Mouse (Mus musculus) CH12.LX (cell line): Measurements from ENCODE around the gene Tnfsf10. TPM values are rescaled to one million over a fixed set of nuclear protein-coding genes. Genes with fewer than 3 reads are reported as not detected.
A peak's percentile ranks its signal among the peaks of the same experiment; 100 is the strongest.

ENCODE experiments used
- DNase-seq: peaks from one replicate; pipeline ENCODE4 v3.0.0-alpha.2; 2013; ENCODE audit errors: extremely low read depth
- H3K27ac ChIP-seq: 2 replicates; pipeline ENCODE4 v1.5.1; 2012; ENCODE audit warnings: low read depth, mild to moderate bottlenecking, control low read depth, moderate library complexity; ENCODE audit not compliant: insufficient read depth
- H3K27me3 ChIP-seq: replicated peaks from 2 replicates; pipeline ENCODE3; 2012; ENCODE audit warnings: inconsistent platforms
- H3K36me3 ChIP-seq, 2 experiments: replicated peaks in 1 of 2; 2 replicates each; pipeline versions ENCODE3 to v1.6.1; 2012; ENCODE audit warnings: inconsistent platforms in 1 of 2, low read length in 1 of 2, mild to moderate bottlenecking in 1 of 2, mixed read lengths in 1 of 2, moderate library complexity in 1 of 2; ENCODE audit not compliant: control insufficient read depth in 1 of 2, insufficient read depth in 1 of 2
- H3K4me1 ChIP-seq, 2 experiments: 2 replicates each; pipeline ENCODE4 v1.6.1; 2012; ENCODE audit warnings: inconsistent platforms in 1 of 2, moderate library complexity in 1 of 2; ENCODE audit not compliant: insufficient read depth in 2 of 2, control insufficient read depth in 1 of 2
- H3K4me2 ChIP-seq: 2 replicates; pipeline ENCODE4 v1.6.1; 2012; ENCODE audit warnings: low read depth, mild to moderate bottlenecking, control low read depth; ENCODE audit not compliant: poor library complexity, insufficient read depth, severe bottlenecking
- H3K4me3 ChIP-seq, 3 experiments: fragments of 150-350 bp in 1 of 3; sonication (generic) in 1 of 3; replicated peaks in 1 of 3; 2 replicates each; pipeline versions ENCODE3 to v1.5.1; 2011 to 2012; ENCODE audit warnings: low read depth in 2 of 3, low read length in 2 of 3, mild to moderate bottlenecking in 2 of 3, moderate library complexity in 2 of 3, control low read depth in 1 of 3, improper control_type of control experiment in 1 of 3, inconsistent platforms in 1 of 3, mixed read lengths in 1 of 3; ENCODE audit not compliant: poor library complexity in 1 of 3
- H3K79me2 ChIP-seq: replicated peaks from 2 replicates; pipeline ENCODE4 v1.6.1; 2012; ENCODE audit warnings: mild to moderate bottlenecking, moderate library complexity; ENCODE audit not compliant: control insufficient read depth, poor library complexity, insufficient read depth, severe bottlenecking; ENCODE audit errors: extremely low read depth
- H3K9ac ChIP-seq: 2 replicates; pipeline ENCODE4 v1.6.1; 2012; ENCODE audit warnings: low read depth, mild to moderate bottlenecking, control low read depth, moderate library complexity; ENCODE audit not compliant: insufficient read depth
- H3K9me3 ChIP-seq: replicated peaks from 2 replicates; pipeline ENCODE3; 2012; ENCODE audit warnings: low read length, inconsistent platforms, mixed read lengths
- E2F4 ChIP-seq: IDR thresholded peaks from 2 replicates; pipeline ENCODE4 v1.6.1; 2011; ENCODE audit warnings: low read depth, low read length, improper control_type of control experiment; ENCODE audit not compliant: insufficient replicate concordance
- ETS1 ChIP-seq: conservative IDR thresholded peaks from 2 replicates; pipeline ENCODE4 v1.6.1; 2012; ENCODE audit warnings: low read depth, mild to moderate bottlenecking, inconsistent platforms, low read length, improper control_type of control experiment, moderate library complexity
- HCFC1 ChIP-seq: IDR thresholded peaks from 2 replicates; pipeline ENCODE4 v1.6.1; 2012; ENCODE audit warnings: low read depth, mild to moderate bottlenecking, inconsistent platforms, low read length, improper control_type of control experiment
- IRF4 ChIP-seq: IDR thresholded peaks from 2 replicates; pipeline ENCODE4 v1.6.1; 2014; ENCODE audit warnings: low read depth, mild to moderate bottlenecking, inconsistent platforms, low read length, improper control_type of control experiment
- JUN ChIP-seq: IDR thresholded peaks from 2 replicates; pipeline ENCODE4 v1.6.1; 2011; ENCODE audit warnings: low read depth, mild to moderate bottlenecking, low read length, improper control_type of control experiment, moderate library complexity; ENCODE audit not compliant: insufficient read depth
- MAX ChIP-seq: IDR thresholded peaks from 2 replicates; pipeline ENCODE4 v1.6.1; 2011; ENCODE audit warnings: low read length, improper control_type of control experiment
- MAZ ChIP-seq: IDR thresholded peaks from 2 replicates; pipeline ENCODE4 v1.6.1; 2012; ENCODE audit warnings: low read depth, mild to moderate bottlenecking, inconsistent platforms, low read length, improper control_type of control experiment, moderate library complexity
- MEF2A ChIP-seq: IDR thresholded peaks from 2 replicates; pipeline ENCODE4 v1.6.1; 2014; ENCODE audit warnings: low read depth, mild to moderate bottlenecking, inconsistent platforms, low read length, improper control_type of control experiment, borderline replicate concordance
- MYC ChIP-seq: IDR thresholded peaks from 2 replicates; pipeline ENCODE4 v1.6.1; 2011; ENCODE audit warnings: low read depth, mild to moderate bottlenecking, improper control_type of control experiment, low read length
- NELFE ChIP-seq: IDR thresholded peaks from 2 replicates; pipeline ENCODE4 v1.6.1; 2011; ENCODE audit warnings: low read depth, low read length, improper control_type of control experiment
- NRF1 ChIP-seq: IDR thresholded peaks from 2 replicates; pipeline ENCODE4 v1.6.1; 2014; ENCODE audit warnings: low read depth, mild to moderate bottlenecking, inconsistent platforms, low read length, improper control_type of control experiment, moderate library complexity
- PAX5 ChIP-seq: IDR thresholded peaks from 2 replicates; pipeline ENCODE4 v1.6.1; 2012; ENCODE audit warnings: low read length, inconsistent platforms, mixed read lengths
- POLR2A ChIP-seq: IDR thresholded peaks from 2 replicates; pipeline ENCODE4 v1.6.1; 2011; ENCODE audit warnings: low read depth, mild to moderate bottlenecking, improper control_type of control experiment, low read length
- RAD21 ChIP-seq: IDR thresholded peaks from 2 replicates; pipeline ENCODE4 v1.6.1; 2011; ENCODE audit warnings: low read depth, mild to moderate bottlenecking, low read length, improper control_type of control experiment, moderate library complexity
- RCOR1 ChIP-seq: conservative IDR thresholded peaks from 2 replicates; pipeline ENCODE4 v1.6.1; 2012; ENCODE audit warnings: low read depth, mild to moderate bottlenecking, inconsistent platforms, low read length, improper control_type of control experiment
- SIN3A ChIP-seq: IDR thresholded peaks from 2 replicates; pipeline ENCODE4 v1.6.1; 2012; ENCODE audit warnings: low read length, improper control_type of control experiment, inconsistent platforms
- SMC3 ChIP-seq: IDR thresholded peaks from 2 replicates; pipeline ENCODE4 v1.6.1; 2011; ENCODE audit warnings: low read depth, low read length, improper control_type of control experiment
- TBP ChIP-seq: conservative IDR thresholded peaks from 2 replicates; pipeline ENCODE4 v1.6.1; 2011; ENCODE audit warnings: low read depth, low read length, improper control_type of control experiment
- TCF12 ChIP-seq: IDR thresholded peaks from 2 replicates; pipeline ENCODE4 v1.6.1; 2014; ENCODE audit warnings: low read depth, mild to moderate bottlenecking, inconsistent platforms, low read length, improper control_type of control experiment
- UBTF ChIP-seq: IDR thresholded peaks from 2 replicates; pipeline ENCODE4 v1.6.1; 2012; ENCODE audit warnings: low read depth, mild to moderate bottlenecking, inconsistent platforms, low read length, improper control_type of control experiment, moderate library complexity
- USF2 ChIP-seq: conservative IDR thresholded peaks from 2 replicates; pipeline ENCODE4 v1.6.1; 2011; ENCODE audit warnings: low read depth, low read length, improper control_type of control experiment
- ZKSCAN1 ChIP-seq: IDR thresholded peaks from 2 replicates; pipeline ENCODE4 v1.6.1; 2012; ENCODE audit warnings: low read depth, inconsistent platforms, low read length, improper control_type of control experiment, borderline replicate concordance
- ZMIZ1 ChIP-seq: IDR thresholded peaks from 2 replicates; pipeline ENCODE4 v1.6.1; 2012; ENCODE audit warnings: low read depth, mild to moderate bottlenecking, inconsistent platforms, low read length, improper control_type of control experiment
- dilution Hi-C: fragments of 300-500 bp; cut with MboI; formaldehyde crosslinking; loops from 2 replicates; pipeline ENCODE4 v1.14.3; 2020; ENCODE audit warnings: low sequenced_read_pairs; ENCODE audit not compliant: extremely low pct_unique_long_range_greater_than_20kb, extremely low pct_ligation_motif_present
- in situ Hi-C: fragments of 300-500 bp; cut with MboI; formaldehyde crosslinking; loops from 3 replicates; pipeline ENCODE4 v1.14.3; 2019; ENCODE audit warnings: low sequenced_read_pairs, low pct_ligation_motif_present, low pct_unique_long_range_greater_than_20kb, mixed read lengths
- polyA plus RNA-seq: library from polyadenylated mRNA; unstranded; fragments of >175 nt; gene quantifications from 2 replicates; pipeline ENCODE4 v1.2.1, GENCODE M21; 2012; ENCODE audit warnings: low read depth; ENCODE audit not compliant: insufficient read length
- total RNA-seq, 2 experiments: library from RNA; depleted of rRNA; stranded (reverse); fragments of 300-350 nt in 1 of 2; fragments of >200 nt in 1 of 2; gene quantifications; 2 replicates each; pipeline ENCODE4 v1.2.3; 2012 to 2014

Tnfsf10 gene
- 0.17 TPM in 2 replicates for total RNA-seq (2012; rRNA removed)
- total RNA-seq (2014; rRNA removed): 1.0 TPM in 2 replicates
- polyA plus RNA-seq: 0.69 and 0.79 TPM in 2 replicates

- DNase-seq: peak; percentile 59
- TF ChIP-seq POLR2A (no peak), TCF12 (0 out of 2 replicates have a peak, but pooled peaks have one; percentile 36), PAX5 (no peak), SMC3 (no peak), ZMIZ1 (no peak), MYC (no peak), E2F4 (no peak), RCOR1 (no peak), SIN3A (no peak), NELFE (no peak), IRF4 (peak; percentile 64), MAZ (no peak), ZKSCAN1 (no peak), USF2 (no peak), NRF1 (no peak; the same call in 1 of the 2 replicates), JUN (no peak), HCFC1 (no peak), ETS1 (no peak)
- TF ChIP-seq, all 38 proteins: peak for 2
- peaks cover 7 to 22% of the 10 kb centered on the region in 2 experiments; a peak in 3 of 4 replicates for H3K4me1 ChIP-seq
- H3K9me3 ChIP-seq: no peaks in the 10 kb centered on the region
- peak within 1 kb of the TSS; percentile 43; the same call in 1 of the 2 replicates for H3K27ac ChIP-seq
- in situ Hi-C loops: no loop called here
- no peaks in the 10 kb centered on the region for H3K36me3 ChIP-seq
- peak within 1 kb of the TSS; percentile 18; the same call in 1 of the 2 replicates for H3K9ac ChIP-seq
- no peaks in the 10 kb centered on the region for H3K79me2 ChIP-seq
- dilution Hi-C loops: no loop called here
- H3K4me2 ChIP-seq: peak within 1 kb of the TSS; percentile 67
- H3K4me3 ChIP-seq: peak within 1 kb of the TSS; percentile 38 to 66 (median 51)
- no peaks in the 10 kb centered on the region for H3K27me3 ChIP-seq
These were observed at the start of gene Tnfsf10 for GRCm38 (mm10) chr3:27316559-27317287. Gene Tnfsf10 (plus strand): TSS chr3:27317028.

DNA sequence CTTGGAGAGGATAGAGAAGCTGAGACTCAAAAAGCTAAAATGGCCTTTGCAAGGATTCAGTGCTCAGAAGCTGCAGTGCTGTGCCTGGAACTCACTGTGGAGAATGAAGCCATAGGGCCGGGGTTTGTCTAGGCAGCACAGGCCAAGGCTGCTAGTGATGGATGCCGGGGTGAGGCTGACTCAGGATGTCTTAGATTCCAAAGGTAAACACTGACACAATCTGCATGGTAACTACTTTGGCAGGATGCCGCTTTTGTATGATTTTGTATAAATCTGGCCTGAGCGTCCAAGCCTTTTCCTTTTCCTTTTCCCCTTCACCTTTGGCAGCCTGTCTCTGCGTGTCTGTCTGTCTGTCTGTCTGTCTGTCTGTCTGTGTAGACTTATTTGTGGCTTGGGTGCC lies 49.5 kb upstream of the Tnfsf10 start:
- Histone ChIP-seq H3K9ac (no peak overlapping the region), H3K27ac (no peak overlapping the region), H3K4me3 (no peak overlapping the region), H3K4me2 (no peak overlapping the region), H3K36me3 (no peaks in the 10 kb centered on the region), H3K79me2 (no peaks in the 10 kb centered on the region), H3K27me3 (no peaks in the 10 kb centered on the region), H3K9me3 (no peaks in the 10 kb centered on the region), H3K4me1 (peaks cover 0 to 16% of the 10 kb centered on the region in 2 experiments; a peak in 2 of 4 replicates)
- no peak for DNase-seq
- in situ Hi-C loops (loop anchor here (25.0 kb wide), 1 partner anchor 195 kb away; no protein-coding TSS in a partner anchor), dilution Hi-C loops (no loop called here)
- TF ChIP-seq POLR2A: no peak
- TF ChIP-seq RAD21: no peak
- TF ChIP-seq SMC3: no peak
- no peak for TF ChIP-seq USF2
- no peak for TF ChIP-seq TBP
- TF ChIP-seq UBTF: no peak
- TF ChIP-seq MAX: no peak
- no peak for TF ChIP-seq MEF2A
- TF ChIP-seq SIN3A: no peak
